7 mouse cellular contexts compared by ENCODE assay signal in genomic region chr11:78771751-78772283, GRCm38 (mm10). TPM values are rescaled to one million over a fixed set of nuclear protein-coding genes. Genes with fewer than 3 reads are reported as not detected.
DNase-seq lines count a peak whose midpoint lies in the region; ATAC-seq lines count a peak whose summit lies in the region.

No protein-coding gene starts in this region.

- no peak overlapping the region for H3K9ac ChIP-seq in kidney, embryonic 14.5 days (ENCODE audit: low read depth, low read length)

- H3K9me3 ChIP-seq in kidney, embryonic 14.5 days (ENCODE audit: control insufficient read depth, low read length), result no peaks in the 10 kb centered on the region

- H3K27me3 ChIP-seq in kidney, embryonic 14.5 days (ENCODE audit: control insufficient read depth, insufficient read depth, low read length), result no peaks in the 10 kb centered on the region

- peak; percentile 99 for ATAC-seq in megakaryocyte progenitor cell, adult 5-6 weeks (replicated peaks; ENCODE audit: poor library complexity)
- no peak for ATAC-seq in kidney, embryonic 14.5 days (ENCODE audit: low FRiP score, low TSS enrichment)

- H3K4me2 ChIP-seq in kidney, embryonic 14.5 days (replicated peaks; ENCODE audit: low read depth, low read length), result no peak overlapping the region

- no peak overlapping the region for H3K27ac ChIP-seq in kidney, embryonic 14.5 days (ENCODE audit: low read depth, low read length)

- no peaks in the 10 kb centered on the region for H3K36me3 ChIP-seq in kidney, embryonic 14.5 days (ENCODE audit: control insufficient read depth, insufficient read depth, low read length)

- H3K4me1 ChIP-seq in kidney, embryonic 14.5 days (ENCODE audit: control insufficient read depth, insufficient read depth, low read length), result 0 out of 2 replicates have a peak, but pooled peaks cover 5% of the 10 kb centered on the region

- DNase-seq in CD8-positive naive resting alpha-beta T cell, adult 2 months (ENCODE audit: low read depth in 2 of 2, low spot score in 2 of 2), result peak; percentile 45 to 56
- DNase-seq in ZHBTc4 (ENCODE audit: low read depth, low spot score) (peak; percentile 48), adipocyte (ENCODE audit: low spot score) (no peak)
- peak; percentile 69 for DNase-seq in layer of hippocampus, adult 9-11 months
- DNase-seq in urinary bladder, postnatal 36 days (ENCODE audit: low spot score in 2 of 2), result no peak

- H3K4me3 ChIP-seq in kidney, embryonic 14.5 days (ENCODE audit: low read length), result no peak overlapping the region

- 50% methylated on average over 11 of the region's 11 CpGs for WGBS in kidney, embryonic 14.5 days

RNA-seq across cellular contexts. Expression of gene Ccnq, which starts 20.3 kb away (rescaled TPM):
- total RNA-seq in megakaryocyte progenitor cell, adult 5-6 weeks (2015), result 36.4 and 39.5 TPM in 2 replicates
- 24.3 and 30.1 TPM in 2 replicates for total RNA-seq in megakaryocyte progenitor cell, adult 5-6 weeks (2017)
- polyA plus RNA-seq in kidney, embryonic 14.5 days (2014; fragmentation: Nextera tagmentation; extraction: Ambion mirVana), result 47.8 and 50.8 TPM in 2 replicates

RNA-seq across cellular contexts. Expression of gene Lyrm9, which starts 54.6 kb away (rescaled TPM):
- 7.9 and 8.4 TPM in 2 replicates for total RNA-seq in megakaryocyte progenitor cell, adult 5-6 weeks (2015)
- 58.6 and 68.0 TPM in 2 replicates for total RNA-seq in megakaryocyte progenitor cell, adult 5-6 weeks (2017)
- 23.3 and 25.5 TPM in 2 replicates for polyA plus RNA-seq in kidney, embryonic 14.5 days (2014; fragmentation: Nextera tagmentation; extraction: Ambion mirVana)

Comparison
In these comparisons a context has a peak if more than half of its experiments do, and no peak if none do; other contexts are left out.
1. DNase-seq: peak in CD8-positive naive resting alpha-beta T cell, adult 2 months (2 of 2), ZHBTc4 (single experiment) and layer of hippocampus, adult 9-11 months (single experiment); none in adipocyte (single experiment) and urinary bladder, postnatal 36 days (0 of 2).